Mouse (Mus musculus) G1E (cell line): ENCODE results near the gene Klhl36. TPM values are rescaled to one million over a fixed set of nuclear protein-coding genes. Genes with fewer than 3 reads are reported as not detected.

ENCODE experiments used
- ATAC-seq: 2 replicates; pipeline ENCODE4 v1.8.0; 2016; ENCODE audit warnings: mild to moderate bottlenecking; ENCODE audit not compliant: insufficient number of reproducible peaks, poor library complexity, low FRiP score, severe bottlenecking; ENCODE audit errors: extremely low read depth
- DNase-seq: peaks from one replicate; pipeline ENCODE4 v3.0.0; 2012; ENCODE audit warnings: low spot score
- H3K27me3 ChIP-seq: 2 replicates; pipeline ENCODE4 v1.6.1; 2012; ENCODE audit warnings: mild to moderate bottlenecking, low read length, inconsistent platforms; ENCODE audit not compliant: insufficient read depth
- H3K36me3 ChIP-seq: replicated peaks from 2 replicates; pipeline ENCODE3; 2012; ENCODE audit warnings: mild to moderate bottlenecking, inconsistent platforms
- H3K4me1 ChIP-seq: 2 replicates; pipeline ENCODE4 v1.6.1; 2012; ENCODE audit warnings: low read depth, low read length, inconsistent platforms, mixed read lengths; ENCODE audit not compliant: insufficient read depth
- H3K4me3 ChIP-seq: 2 replicates; pipeline ENCODE4 v1.5.1; 2012; ENCODE audit warnings: low read depth, mild to moderate bottlenecking, inconsistent platforms, low read length, moderate library complexity, mixed read lengths
- H3K9me3 ChIP-seq: replicated peaks from 2 replicates; pipeline ENCODE4 v1.6.1; 2012; ENCODE audit warnings: inconsistent platforms
- CTCF ChIP-seq: IDR thresholded peaks from 2 replicates; pipeline ENCODE4 v1.5.1; 2012; ENCODE audit warnings: low read depth, low read length, inconsistent platforms, mixed read lengths
- GATA1 ChIP-seq: IDR thresholded peaks from 2 replicates; pipeline ENCODE4 v1.6.1; 2012; ENCODE audit warnings: borderline replicate concordance, low read length, inconsistent platforms, mixed read lengths
- GATA2 ChIP-seq: IDR thresholded peaks from 2 replicates; pipeline ENCODE4 v1.6.1; 2012; ENCODE audit warnings: low read depth, low read length, inconsistent platforms, borderline replicate concordance
- POLR2AphosphoS5 ChIP-seq: IDR thresholded peaks from 2 replicates; pipeline ENCODE4 v1.6.1; 2012; ENCODE audit warnings: low read depth, low read length, inconsistent platforms; ENCODE audit not compliant: insufficient replicate concordance
- TAL1 ChIP-seq: conservative IDR thresholded peaks from 2 replicates; pipeline ENCODE4 v1.6.1; 2012; ENCODE audit warnings: low read depth, low read length, inconsistent platforms, mixed read lengths
- polyA plus RNA-seq: library from polyadenylated mRNA; stranded (reverse); fragments of >175 nt; gene quantifications from 2 replicates; pipeline ENCODE4 v1.2.3, GENCODE M21; 2012
- total RNA-seq, 2 experiments: library from RNA; stranded (forward) in 1 of 2; stranded (reverse) in 1 of 2; fragments of 200-1000 nt in 1 of 2; fragments of >200 nt in 1 of 2; fragmentation: Nextera tagmentation in 1 of 2; gene quantifications; 2 replicates each; pipeline ENCODE4 v1.2.3; 2014 to 2017

Gene Klhl36
- total and polyA plus RNA-seq, 3 experiments: 3.9 to 8.7 (median 8.0) TPM

- no peaks in the 10 kb centered on the region for H3K9me3 ChIP-seq
Measured at GRCm38 (mm10) chr8:119862749-119863148, 683 bp downstream of the Klhl36 start.

GRCm38 (mm10) chr8:119869616-119870015, 7.5 kb downstream of the Klhl36 start:
- ATAC-seq (no peak), DNase-seq (no peak)
- TF ChIP-seq GATA2 (no peak), GATA1 (no peak), POLR2AphosphoS5 (no peak), CTCF (no peak)
- peaks cover 55% of the 10 kb centered on the region for H3K36me3 ChIP-seq
- no peak overlapping the region for H3K4me3 ChIP-seq
- H3K27me3 ChIP-seq: peaks cover 3% of the 10 kb centered on the region; the same call in 1 of the 2 replicates
- no peaks in the 10 kb centered on the region for H3K4me1 ChIP-seq
- peaks cover 9% of the 10 kb centered on the region for H3K9me3 ChIP-seq

More at GRCm38 (mm10) chr8:119862749-119863148, 683 bp downstream of the Klhl36 start:
- Histone ChIP-seq H3K4me3 (peak overlapping the region; percentile 88), H3K4me1 (peaks cover 18% of the 10 kb centered on the region), H3K36me3 (peaks cover 17% of the 10 kb centered on the region), H3K27me3 (peaks cover 21% of the 10 kb centered on the region)
- ATAC-seq (no peak), DNase-seq (no peak)
- TF ChIP-seq CTCF (no peak), TAL1 (no peak), GATA2 (no peak)

- Histone ChIP-seq H3K4me3 (no peak overlapping the region), H3K4me1 (no peaks in the 10 kb centered on the region), H3K36me3 (peaks cover 51% of the 10 kb centered on the region), H3K27me3 (peaks cover 7% of the 10 kb centered on the region; the same call in 1 of the 2 replicates), H3K9me3 (peaks cover 9% of the 10 kb centered on the region)
- ATAC-seq (peak; percentile 28), DNase-seq (no peak)
- TF ChIP-seq POLR2AphosphoS5 (no peak), TAL1 (no peak), GATA1 (no peak), GATA2 (no peak), CTCF (no peak)
Measured at GRCm38 (mm10) chr8:119873181-119873580, 11.1 kb downstream of the Klhl36 start.

GRCm38 (mm10) chr8:119881301-119881700, 19.2 kb downstream of the Klhl36 start:
- TF ChIP-seq CTCF (no peak), POLR2AphosphoS5 (no peak), TAL1 (no peak), GATA2 (no peak), GATA1 (no peak)
- no peaks in the 10 kb centered on the region for H3K4me1 ChIP-seq
- no peak for ATAC-seq

GRCm38 (mm10) chr8:119881917-119882316, 19.9 kb downstream of the Klhl36 start:
- Histone ChIP-seq H3K9me3 (no peaks in the 10 kb centered on the region), H3K27me3 (peaks cover 45% of the 10 kb centered on the region)

More at GRCm38 (mm10) chr8:119881301-119881700, 19.2 kb downstream of the Klhl36 start:
- H3K36me3 ChIP-seq: peaks cover 3% of the 10 kb centered on the region
- peaks cover 44% of the 10 kb centered on the region for H3K27me3 ChIP-seq
- no peak overlapping the region for H3K4me3 ChIP-seq
- DNase-seq: no peak
- no peaks in the 10 kb centered on the region for H3K9me3 ChIP-seq

GRCm38 (mm10) chr8:119883281-119883680, 21.2 kb downstream of the Klhl36 start:
- H3K4me1 ChIP-seq: no peaks in the 10 kb centered on the region
- peaks cover 46% of the 10 kb centered on the region for H3K27me3 ChIP-seq
- no peaks in the 10 kb centered on the region for H3K36me3 ChIP-seq
- no peak overlapping the region for H3K4me3 ChIP-seq
- no peak for TF ChIP-seq GATA2
- no peak for TF ChIP-seq TAL1
- TF ChIP-seq GATA1: no peak
- no peak for TF ChIP-seq POLR2AphosphoS5
- no peak for TF ChIP-seq CTCF
- H3K9me3 ChIP-seq: no peaks in the 10 kb centered on the region
- no peak for DNase-seq
- no peak for ATAC-seq

More at GRCm38 (mm10) chr8:119881917-119882316, 19.9 kb downstream of the Klhl36 start:
- DNase-seq (no peak), ATAC-seq (no peak)
- H3K36me3 ChIP-seq: no peaks in the 10 kb centered on the region
- H3K4me3 ChIP-seq: no peak overlapping the region
- TF ChIP-seq CTCF (no peak), GATA1 (no peak), GATA2 (no peak), POLR2AphosphoS5 (no peak)
- H3K4me1 ChIP-seq: no peaks in the 10 kb centered on the region
